Mouse (Mus musculus) frontal cortex, postnatal 25 days (tissue): ENCODE results near the gene Dhdds.
"Not testable (repeated sequence)": the region's sequence is repeated elsewhere in the genome, so short reads cannot be mapped to it uniquely, and the experiment has no call there.

Source experiments
- DNase-seq, 2 experiments: peaks; one replicate each; pipeline ENCODE4 v3.0.0; 2022; ENCODE audit warnings: low spot score in 2 of 2

The Dhdds gene

DNA sequence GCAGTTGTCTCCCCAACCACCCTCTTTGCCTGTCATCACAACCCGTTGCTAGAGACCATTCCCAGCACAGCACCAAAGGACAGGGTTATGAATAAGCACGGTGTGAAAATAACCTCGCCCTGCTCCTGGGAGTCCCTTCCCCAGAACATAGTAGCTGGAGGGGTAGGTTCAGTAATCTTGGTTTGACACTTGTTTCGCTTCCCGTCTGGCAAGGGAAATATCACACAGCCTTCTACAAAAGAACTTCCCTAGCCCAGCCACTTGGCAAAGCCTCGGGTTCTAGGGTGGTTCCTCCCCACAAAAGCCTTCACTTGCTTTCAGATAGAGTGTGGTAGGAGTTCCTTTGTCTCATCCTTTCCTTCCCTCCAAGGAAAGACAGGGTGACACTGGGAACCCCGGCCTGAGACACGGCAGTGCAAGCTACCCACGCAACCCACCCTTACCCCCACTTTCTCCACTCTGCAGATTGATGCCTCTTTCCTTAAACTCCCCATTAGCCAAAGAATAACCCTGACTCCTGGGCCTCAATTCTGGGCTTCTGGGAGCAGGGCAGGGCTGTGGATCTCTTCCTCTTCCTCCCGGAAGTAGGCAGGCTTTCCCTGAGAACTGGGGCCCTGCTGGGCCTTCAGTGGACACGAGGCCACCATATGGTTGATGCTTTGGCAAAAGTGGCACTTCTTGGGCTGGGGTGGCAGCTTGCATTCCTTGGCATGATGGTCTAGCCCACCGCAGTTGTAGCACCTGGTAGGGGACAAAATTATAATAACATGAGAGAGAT is 5.1 kb upstream of the Dhdds start:
- DNase-seq, result no peak

DNA sequence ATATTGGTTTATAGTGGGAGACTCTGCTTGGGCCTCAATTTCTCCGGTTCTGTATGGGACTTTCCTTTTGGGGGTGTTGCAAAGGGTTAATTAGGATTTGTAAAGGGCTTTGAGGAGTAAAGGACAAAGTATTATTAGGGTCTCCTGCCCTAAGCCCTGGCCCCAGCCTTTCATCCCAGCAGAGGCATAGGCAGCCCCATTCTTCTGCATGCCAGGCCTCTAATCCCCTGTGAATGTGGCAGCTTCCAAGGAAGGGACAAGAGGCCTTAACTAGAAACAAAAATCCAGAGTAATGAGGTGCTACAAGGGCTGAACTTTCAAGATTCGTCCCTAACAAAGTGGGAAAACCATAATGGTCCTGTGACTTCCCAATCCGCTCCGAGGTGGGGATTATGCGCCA is 2.2 kb upstream of the Dhdds start:
- no peak for DNase-seq

DNA sequence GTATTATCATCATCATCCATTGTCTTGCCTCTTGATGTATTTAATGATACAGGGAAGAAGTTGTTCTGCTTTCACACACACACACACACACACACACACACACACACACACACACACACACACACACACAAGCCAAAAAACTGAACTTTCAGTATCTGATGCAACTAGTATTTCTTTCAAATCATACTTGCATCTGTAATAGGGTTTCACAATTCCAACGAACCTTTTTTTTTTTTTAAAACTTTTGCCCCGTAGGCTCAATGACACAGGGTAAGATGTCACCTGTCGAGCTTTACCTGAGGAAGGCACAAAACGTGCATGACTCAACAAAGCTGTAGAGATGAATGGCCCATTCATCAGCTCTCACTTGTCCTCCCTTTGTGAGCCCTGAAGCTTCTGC is 1.5 kb upstream of the Dhdds start:
- DNase-seq, result no peak

DNA sequence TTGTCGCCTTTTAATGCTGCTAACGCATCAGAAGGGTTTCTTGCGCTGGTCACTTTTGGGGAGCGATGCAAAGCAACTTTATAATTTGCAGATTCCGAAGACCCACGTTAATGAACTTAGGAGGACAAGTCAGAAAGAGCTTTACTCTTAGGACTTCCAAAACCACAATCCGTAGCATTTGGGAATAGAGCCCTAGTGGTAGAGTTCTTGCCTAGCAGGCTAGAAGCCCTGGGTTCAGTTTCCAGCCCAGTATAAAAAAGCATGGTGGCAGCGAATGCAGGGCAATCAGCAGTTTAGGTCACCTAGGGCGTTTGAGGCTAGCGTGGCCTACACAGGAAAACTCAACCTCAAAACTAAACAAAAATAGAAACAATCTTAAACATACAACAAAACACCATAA is 992 bp upstream of the Dhdds start:
- DNase-seq, result no peak

DNA sequence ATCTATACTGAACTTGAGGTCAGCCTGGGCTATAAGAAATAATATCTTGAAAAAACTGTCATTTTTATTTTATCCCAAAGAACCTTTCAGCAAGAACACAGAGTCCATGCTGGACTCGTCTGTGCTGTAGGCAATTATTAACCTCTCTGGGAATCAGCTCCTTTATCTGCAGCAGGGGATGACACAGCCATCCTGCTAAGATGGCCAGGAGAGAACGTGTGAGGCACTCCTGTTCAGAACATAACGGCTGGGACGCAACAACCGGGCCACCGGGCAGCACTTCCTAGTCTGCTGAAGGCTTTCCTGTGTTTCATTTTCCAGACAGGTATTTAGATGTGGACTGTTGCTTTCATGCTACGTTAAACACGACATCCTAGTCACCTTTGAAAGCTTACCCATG is 6.0 kb downstream of the Dhdds start:
- DNase-seq, result no peak

DNA sequence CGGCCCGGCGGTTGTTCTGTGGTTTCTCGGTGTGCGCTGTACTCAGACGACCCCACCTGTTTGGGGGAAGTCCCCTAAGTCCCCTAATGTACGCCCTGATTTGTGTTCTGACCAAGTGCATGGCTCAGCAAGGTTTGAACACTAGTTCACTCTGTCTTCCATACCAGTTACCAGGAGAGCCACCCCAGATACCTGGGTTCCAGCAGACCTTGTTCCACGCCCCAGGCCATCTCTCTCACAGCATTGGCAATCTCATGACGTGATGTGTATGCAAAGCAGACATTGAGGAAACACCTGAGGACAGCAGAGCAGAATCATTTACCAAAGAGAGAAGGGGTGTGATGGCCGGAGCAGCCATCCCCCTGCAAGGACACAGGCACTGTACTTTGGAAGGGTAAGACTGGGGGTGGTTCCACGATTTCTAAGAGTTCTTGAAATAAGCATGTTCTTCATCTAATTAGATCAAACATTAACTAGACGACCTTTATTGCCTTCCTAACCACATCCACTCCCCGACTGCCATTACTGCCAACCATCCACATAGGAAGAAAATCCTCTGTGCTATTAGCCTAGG is 9.5 kb downstream of the Dhdds start:
- no peak for DNase-seq

DNA sequence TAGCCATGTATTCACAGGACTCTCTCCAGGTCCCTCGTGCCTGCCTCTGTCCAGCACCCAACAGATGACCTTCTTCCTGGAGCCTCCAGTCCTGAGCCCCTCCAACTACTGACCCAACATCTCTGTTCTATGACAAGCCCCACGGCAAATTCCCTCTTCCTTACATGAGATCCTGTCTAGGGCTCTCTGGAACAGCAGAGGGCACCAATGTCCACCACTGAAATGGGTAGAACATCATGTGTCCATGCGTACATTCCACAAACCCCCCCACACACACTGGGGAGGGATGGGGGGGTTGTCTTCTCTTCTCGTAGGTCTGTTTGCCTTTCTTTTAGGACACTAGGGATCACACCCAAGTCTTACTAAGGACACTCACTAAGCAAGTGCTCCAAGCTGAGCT is 10.7 kb downstream of the Dhdds start:
- no peak for DNase-seq

DNA sequence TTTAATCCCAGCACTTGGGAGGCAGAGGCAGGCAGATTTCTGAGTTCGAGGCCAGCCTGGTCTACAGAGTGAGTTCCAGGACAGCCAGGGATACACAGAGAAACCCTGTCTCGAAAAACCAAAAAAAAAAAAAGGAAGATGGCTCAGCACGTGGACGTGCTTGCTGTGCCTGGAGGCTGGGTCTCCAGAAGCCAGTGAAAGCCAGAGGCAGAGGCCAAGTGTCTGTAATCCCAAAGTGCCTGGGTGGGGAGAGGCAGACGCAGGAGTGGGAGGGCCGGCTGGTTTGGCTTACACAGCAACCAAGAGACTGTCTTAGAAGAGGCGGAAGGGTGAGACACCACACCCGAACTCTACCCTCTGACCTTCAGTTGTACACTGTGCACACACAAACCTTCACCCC is 12.4 kb downstream of the Dhdds start:
- DNase-seq, result not testable (repeated sequence)

DNA sequence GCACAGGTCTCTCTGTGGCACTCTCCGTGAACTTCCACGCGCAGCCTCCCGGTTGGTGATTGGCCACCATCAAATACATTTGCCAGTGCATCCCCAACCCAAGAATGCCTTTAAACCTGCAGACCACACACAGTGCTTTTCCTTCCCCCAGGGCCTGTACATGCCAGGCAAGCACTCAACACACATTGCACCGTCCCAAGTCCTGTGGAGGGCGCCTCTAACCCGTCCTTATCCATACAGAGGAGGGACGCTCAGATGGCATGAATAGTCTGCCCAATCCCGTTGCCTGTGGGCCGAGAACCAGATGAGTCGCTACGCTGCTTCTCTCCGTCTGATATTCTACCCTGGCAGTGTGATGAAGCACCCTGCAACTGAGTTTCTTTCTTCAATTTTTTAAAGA is 17.8 kb downstream of the Dhdds start:
- DNase-seq, result no peak

DNA sequence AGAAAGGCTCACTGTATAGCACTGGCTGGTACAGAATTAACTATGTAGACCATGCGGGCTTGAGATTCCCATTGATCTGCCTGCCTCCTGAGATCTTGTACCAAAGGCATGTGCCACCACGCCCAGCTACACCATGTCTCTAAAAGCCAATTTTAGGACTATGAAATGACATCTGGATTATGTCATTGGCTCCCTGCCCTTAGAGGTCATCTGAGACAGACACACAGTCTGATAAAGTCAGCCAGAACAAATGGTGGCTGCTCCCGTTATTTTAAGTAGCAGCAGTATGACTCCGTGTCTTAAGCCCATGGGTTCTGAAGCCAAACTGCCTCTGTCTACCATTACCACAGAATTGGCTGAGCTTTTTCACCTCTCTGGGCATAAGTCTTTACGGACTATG is 20.2 kb downstream of the Dhdds start:
- DNase-seq, result no peak

DNA sequence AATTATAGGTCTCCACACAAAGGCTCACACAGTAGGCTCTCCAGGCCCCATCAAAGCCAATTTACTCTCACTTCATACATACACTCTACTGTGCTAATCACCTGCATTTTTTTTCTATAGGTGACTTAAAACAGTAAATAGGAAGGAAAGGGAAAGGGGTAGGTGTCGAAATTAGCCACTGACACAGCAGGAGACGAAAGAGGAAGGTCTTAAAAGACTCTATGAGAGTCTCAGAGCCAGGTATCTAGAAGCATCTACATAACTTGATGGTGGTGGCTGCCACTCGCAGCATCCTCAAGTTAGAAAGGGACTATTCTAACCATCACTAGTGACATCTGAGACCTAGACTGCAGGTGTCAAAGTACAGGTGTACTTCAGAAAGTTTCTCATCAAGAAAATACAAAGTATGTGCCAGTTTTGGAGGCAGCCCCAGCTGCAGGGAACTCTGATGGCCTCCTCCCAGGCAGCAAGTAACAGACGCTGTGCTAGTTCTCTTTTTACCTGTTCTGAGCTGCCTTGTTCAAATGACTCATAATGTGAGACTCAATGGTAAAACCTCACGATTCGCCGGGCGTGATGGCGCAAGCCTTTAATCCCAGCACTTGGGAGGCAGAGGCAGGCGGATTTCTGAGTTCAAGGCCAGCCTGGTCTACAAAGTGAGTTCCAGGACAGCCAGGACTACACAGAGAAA is 22.6 kb downstream of the Dhdds start:
- DNase-seq, result no peak

DNA sequence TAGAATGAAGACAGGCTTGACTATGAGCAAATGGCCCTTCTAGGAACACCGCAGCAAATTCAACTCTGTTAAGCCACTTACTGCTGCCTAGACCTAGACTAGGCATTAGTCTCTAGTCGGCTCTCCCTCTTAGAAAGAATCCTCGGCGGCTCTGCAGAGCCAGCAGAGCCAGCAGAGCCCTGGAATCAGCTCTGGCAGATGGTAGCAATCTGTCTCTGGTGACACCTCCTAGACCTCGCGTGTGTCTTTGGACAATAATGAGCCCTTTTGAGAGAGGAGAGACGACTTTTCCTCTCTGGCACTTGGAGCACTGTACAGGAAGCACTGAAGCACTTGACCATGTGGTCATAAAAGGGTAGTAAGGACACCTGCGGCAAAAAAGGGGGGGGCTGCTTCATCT is 29.0 kb downstream of the Dhdds start:
- no peak for DNase-seq

DNA sequence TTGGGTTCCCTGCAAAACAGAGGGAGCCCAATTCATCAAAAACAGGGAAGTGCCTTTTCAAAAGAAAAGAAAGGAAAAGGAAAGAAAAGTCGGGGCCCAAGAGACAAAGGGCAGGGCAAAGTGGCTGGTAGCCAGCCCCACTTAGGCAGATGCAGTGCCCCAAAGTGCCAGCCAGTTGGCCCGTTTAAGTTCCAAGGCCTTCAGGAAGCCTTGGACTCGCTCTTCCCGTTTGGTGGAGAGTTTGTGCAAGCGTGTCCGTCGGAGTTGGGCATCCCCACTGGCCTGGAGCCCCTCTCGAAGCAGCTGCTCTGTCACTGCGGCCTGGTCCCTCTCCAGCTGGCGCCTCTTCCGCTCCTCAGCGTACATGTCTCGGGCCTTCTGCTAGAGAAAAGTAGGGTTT is 29.8 kb downstream of the Dhdds start:
- DNase-seq, result no peak

DNA sequence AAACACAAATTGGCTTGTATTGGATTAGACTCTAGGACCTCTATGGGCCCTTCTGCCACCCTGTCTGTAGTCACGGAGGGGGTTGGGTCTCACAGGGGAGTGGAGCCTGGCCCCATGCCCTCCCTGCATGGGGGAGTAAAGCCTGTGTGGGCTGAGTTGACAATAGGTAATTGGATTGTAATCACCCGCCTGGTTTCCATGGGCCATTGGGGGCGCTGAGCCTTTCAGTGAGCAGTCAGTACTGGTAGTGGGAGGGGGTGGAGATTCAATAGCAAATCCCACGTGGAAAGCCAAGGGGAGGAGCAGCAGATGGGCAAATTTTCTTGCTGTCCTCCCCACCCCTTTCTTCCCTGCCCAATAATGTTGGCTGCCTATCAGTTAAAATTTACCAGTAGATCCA is 30.5 kb downstream of the Dhdds start:
- DNase-seq, result no peak

DNA sequence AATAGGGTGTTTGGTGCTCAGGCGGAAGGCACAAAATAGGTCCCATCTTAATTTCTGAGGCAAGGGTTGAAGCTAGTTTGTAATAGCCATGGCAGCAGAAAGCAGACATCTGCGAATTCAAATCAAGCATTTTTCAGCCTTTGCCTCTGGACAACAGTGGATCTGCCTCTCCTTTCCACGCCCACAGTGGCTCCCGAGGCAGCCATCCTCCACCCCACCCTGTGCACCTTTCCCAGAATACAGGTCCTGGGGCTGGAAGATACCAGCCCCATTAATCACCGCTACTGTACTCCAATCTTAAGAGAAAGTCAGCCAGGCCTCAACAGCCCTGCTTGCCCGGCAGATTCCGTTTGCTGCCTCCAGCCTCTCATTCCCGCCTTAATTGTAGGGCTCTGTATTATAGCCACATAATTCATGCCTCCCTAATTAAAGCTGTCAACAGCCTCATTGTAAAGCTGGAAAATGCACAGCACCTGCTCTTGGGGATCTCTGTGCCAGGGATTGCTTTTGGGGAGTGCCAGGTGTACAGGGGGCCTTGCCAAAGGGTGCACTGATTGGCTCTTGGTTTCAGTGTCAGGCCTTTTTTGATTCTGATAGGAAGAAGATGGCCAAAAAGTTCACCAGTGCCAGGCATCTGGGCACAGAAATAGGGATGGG is 31.5 kb downstream of the Dhdds start:
- DNase-seq, result no peak

DNA sequence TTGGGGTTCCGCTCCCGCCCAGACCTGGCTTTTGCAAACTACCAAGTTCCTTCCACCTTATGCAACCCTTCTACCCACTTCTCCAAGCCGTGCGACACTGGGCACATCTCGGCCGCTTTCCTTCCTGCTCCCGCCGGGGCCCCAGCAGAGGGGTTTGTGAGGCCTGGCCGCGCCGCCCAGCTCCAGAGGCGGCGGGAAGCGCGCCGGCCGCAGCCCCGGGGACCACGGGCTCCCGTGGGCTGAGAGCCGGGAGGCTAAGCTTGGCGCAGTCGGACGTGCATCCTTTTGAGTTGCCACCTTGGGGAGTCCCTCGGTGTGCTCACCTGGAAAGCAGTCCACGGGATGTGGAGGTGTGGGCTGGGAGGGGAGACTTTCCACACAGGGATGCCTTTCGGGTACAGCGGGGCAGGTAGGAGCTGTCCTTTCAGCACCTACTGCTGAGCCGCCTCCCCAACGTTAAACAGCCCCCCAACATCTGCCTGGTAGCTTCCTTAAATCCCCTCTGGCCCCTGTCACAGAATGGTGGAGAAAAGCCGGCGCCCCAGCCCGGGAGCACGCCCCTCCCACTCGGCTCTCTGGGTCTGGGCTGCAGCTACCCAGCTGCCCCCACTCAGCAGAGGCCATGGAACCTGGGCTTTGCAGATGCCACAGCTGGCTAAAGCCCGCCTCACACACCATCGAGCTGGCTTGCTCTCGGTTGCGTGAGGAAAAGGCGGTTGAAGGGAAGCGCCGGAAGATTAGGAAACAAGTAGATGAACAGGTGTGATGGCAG is 32.4 kb downstream of the Dhdds start, which contains the start of gene Hmgn2:
Gene Hmgn2 (minus strand): TSS at position 501 of the 772 bp plus-strand sequence.
- peak; percentile 14 to 29 for DNase-seq

DNA sequence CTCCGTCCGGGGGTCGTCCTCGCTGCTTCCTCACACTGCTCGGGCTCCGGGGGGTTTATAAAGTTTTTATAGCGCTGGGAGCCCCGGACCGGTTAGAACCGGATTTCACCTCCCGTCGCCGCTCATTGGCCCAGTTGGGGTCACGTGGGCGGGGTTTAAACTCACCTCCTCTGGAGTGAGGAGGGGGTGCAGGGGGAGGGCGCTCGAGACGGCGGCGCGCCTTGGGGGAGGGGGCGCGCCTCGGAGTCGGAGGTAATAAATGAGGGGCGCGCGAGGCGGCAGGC is 32.9 kb downstream of the Dhdds start:
- peak; percentile 72 to 88 for DNase-seq

DNA sequence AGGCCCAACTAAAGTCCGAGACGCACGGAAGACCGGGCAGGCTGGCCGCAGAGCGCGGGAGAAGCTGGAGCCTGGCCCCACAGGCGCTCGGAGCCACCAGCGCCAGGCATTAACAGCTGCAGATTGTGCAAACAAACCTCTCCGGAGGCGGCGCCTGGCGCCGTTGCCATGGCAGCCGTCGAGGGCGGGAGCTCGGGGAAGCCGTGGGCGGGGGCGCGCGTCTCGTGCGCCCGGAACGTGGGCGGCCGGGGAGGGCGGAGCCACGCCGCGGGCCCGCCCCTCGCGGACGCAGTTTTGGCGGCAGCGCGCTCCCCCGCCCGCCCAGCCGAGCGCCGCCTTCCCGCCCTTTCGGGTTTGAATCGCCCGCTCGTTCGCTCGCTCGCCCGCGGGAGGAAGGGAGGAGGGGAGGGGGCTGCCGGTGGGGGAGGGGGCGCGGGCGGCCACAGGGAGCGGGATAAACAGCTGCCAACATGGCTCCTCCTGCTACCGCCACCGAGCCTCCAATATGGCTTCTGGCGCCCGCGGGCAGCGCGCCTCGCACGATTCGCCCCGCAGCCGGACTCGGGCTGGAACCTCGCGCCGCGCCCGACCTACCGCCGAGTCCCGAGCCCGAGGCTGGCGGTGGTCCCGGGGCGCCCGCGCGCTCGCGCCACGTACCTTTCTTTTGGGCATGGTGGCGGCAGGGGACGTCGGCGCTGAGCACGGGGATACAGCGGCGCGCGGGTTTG is 33.4 kb downstream of the Dhdds start:
- DNase-seq, result peak; percentile 92

DNA sequence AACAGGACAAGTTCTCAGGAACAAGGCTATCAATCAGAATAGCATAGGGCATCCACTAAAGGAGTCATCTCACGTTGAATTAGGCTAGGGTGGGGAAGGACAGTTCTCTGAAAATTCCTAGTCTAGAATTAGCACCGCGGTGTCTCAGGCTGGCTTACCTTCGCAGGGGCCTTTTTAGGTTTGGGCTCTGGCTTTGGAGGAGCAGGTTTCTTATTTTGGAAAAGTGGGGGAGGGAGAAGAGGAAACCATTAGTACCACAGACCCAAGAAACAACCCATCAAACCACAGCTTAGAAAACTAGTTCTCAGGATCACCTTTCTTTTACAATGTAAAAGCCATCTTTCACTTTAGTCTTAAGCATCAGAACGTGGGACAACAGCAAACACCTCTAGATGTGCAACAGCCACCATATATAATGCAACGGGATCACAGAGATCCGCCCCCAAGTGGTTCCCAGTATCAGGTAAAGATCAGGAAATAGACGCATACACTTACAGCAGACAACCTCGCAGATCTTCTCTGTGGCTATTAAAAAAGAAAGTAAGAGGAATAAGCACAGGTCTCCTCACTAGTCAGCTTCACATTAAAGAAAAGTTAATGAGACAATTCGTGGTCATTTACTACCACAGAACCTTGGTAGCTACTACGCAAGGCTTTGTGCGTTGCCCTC is 34.3 kb downstream of the Dhdds start:
- DNase-seq, result no peak

DNA sequence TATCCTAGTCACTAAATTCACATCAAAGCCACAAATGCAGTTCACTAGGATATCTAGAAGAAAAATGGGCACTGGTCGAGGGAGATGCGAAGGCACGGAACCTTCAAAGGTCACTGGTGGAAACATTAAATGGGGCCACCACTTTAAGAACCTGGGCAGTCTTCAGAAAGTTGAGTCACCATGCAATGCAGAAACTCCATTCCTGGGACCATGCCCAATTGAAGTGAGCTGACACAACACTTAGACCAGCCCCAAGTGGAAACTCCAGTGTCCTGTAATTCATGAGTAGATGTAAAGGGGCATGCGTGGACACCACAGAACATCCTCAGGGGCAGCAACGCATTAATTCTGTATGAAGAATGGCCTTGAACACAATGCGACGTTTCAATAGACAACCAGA is 38.2 kb downstream of the Dhdds start:
- DNase-seq, result no peak

DNA sequence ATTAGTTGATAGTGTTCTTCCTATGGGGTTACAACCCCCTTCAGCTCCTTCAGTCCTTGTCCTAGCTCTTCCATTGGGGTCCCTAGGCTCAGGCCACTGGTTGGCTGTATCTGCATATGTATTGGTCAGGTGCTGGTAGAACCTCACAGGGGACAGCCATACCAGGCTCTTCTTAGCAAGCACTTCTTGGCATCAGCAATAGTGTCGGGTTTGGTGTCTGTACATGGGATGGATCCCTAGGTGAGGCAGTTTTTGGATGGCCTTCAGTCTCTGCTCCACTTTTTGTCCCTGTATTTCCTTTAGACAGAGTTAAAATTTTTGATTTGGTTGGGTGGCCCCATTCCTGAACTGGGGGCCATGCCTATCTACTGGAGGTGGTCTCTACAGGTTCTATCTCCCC is 41.8 kb downstream of the Dhdds start:
- no peak for DNase-seq
